Mouse (Mus musculus) limb, embryonic 11.5 days (tissue): ENCODE results near the gene Mmd. TPM values are rescaled to one million over a fixed set of nuclear protein-coding genes. Genes with fewer than 3 reads are reported as not detected.

Experiments
- ATAC-seq: fragments of 200-750 bp; cut with Nextera tagmentation; 2 replicates; pipeline ENCODE4 v1.8.0; 2017; ENCODE audit warnings: low read depth; ENCODE audit not compliant: insufficient number of reproducible peaks, low FRiP score, low TSS enrichment
- DNase-seq: peaks from one replicate; pipeline ENCODE4 v3.0.0-alpha.2; 2015; ENCODE audit warnings: low spot score
- H3K27ac ChIP-seq: fragments of 300-500 bp; sonication (generic); replicated peaks from 2 replicates; pipeline ENCODE4 v1.5.1; 2014; ENCODE audit warnings: low read depth, mild to moderate bottlenecking, low read length
- H3K27me3 ChIP-seq: fragments of 300-500 bp; sonication (generic); 2 replicates; pipeline ENCODE4 v1.6.1; 2014; ENCODE audit warnings: mild to moderate bottlenecking, low read length, mixed read lengths; ENCODE audit not compliant: control insufficient read depth, insufficient read depth
- H3K36me3 ChIP-seq: fragments of 300-500 bp; sonication (generic); 2 replicates; pipeline ENCODE4 v1.6.1; 2014; ENCODE audit warnings: mild to moderate bottlenecking, low read length, moderate library complexity, mixed read lengths; ENCODE audit not compliant: control insufficient read depth, insufficient read depth
- H3K4me1 ChIP-seq: fragments of 300-500 bp; sonication (generic); 2 replicates; pipeline ENCODE4 v1.6.1; 2014; ENCODE audit warnings: low read length, mixed read lengths; ENCODE audit not compliant: control insufficient read depth, insufficient read depth
- H3K4me2 ChIP-seq: fragments of 300-500 bp; sonication (generic); 2 replicates; pipeline ENCODE4 v1.6.1; 2014; ENCODE audit warnings: low read depth, mild to moderate bottlenecking, moderate library complexity; ENCODE audit not compliant: severe bottlenecking
- H3K4me3 ChIP-seq: fragments of 300-500 bp; sonication (generic); 2 replicates; pipeline ENCODE4 v1.5.1; 2014; ENCODE audit warnings: low read depth, low read length
- H3K9ac ChIP-seq: fragments of 300-500 bp; sonication (generic); 2 replicates; pipeline ENCODE4 v1.6.1; 2014; ENCODE audit warnings: mild to moderate bottlenecking, low read length
- H3K9me3 ChIP-seq: fragments of 300-500 bp; sonication (generic); 2 replicates; pipeline ENCODE4 v1.6.1; 2016; ENCODE audit warnings: low read length; ENCODE audit not compliant: control insufficient read depth
- WGBS: fragments of 180-500 bp; shearing (Covaris S2); extraction: QIAGEN DNeasy Blood & Tissue Kit; methylation state at CpG from one replicate; pipeline ENCODE4 v1.1.7; 2014; 5-methylcytosine and 5-hydroxymethylcytosine counted together
- polyA plus RNA-seq: library from polyadenylated mRNA; unstranded; fragments of >200 nt; fragmentation: Nextera tagmentation; extraction: Ambion mirVana; gene quantifications from 2 replicates; pipeline ENCODE4 v1.2.1, GENCODE M21; 2014

The Mmd gene
- polyA plus RNA-seq = 35.5 and 36.1 TPM in 2 replicates

- peak; percentile 96 for DNase-seq
- H3K9ac ChIP-seq = peak within 1 kb of the TSS; percentile 92
- ATAC-seq = peak; percentile 99
- no peaks in the 10 kb centered on the region for H3K27me3 ChIP-seq
- peak within 1 kb of the TSS; percentile 72 for H3K27ac ChIP-seq
- no peaks in the 10 kb centered on the region for H3K4me1 ChIP-seq
- peak within 1 kb of the TSS; percentile 62 for H3K4me2 ChIP-seq
- WGBS = under 1% methylated on average over 42 of the region's 51 CpGs
- no peaks in the 10 kb centered on the region for H3K9me3 ChIP-seq
- H3K36me3 ChIP-seq = no peaks in the 10 kb centered on the region
- peak within 1 kb of the TSS; percentile 80 for H3K4me3 ChIP-seq
Measured at GRCm38 (mm10) chr11:90249025-90249650, at the start of gene Mmd. TSS of gene Mmd (plus strand) at chr11:90249456.

- no peaks in the 10 kb centered on the region for H3K36me3 ChIP-seq
- H3K4me3 ChIP-seq = no peak overlapping the region
- no peaks in the 10 kb centered on the region for H3K27me3 ChIP-seq
- no peaks in the 10 kb centered on the region for H3K4me1 ChIP-seq
- no peak overlapping the region for H3K4me2 ChIP-seq
- no peak overlapping the region for H3K27ac ChIP-seq
- DNase-seq (no peak), ATAC-seq (no peak)
- 82% methylated on average over 2 of the region's 2 CpGs for WGBS
- H3K9me3 ChIP-seq = no peaks in the 10 kb centered on the region
- H3K9ac ChIP-seq = no peak overlapping the region
Measured at GRCm38 (mm10) chr11:90200826-90201225, 48.4 kb upstream of the Mmd start.

GRCm38 (mm10) chr11:90214246-90214645 lies 35.0 kb upstream of the Mmd start:
- Histone ChIP-seq H3K9ac (no peak overlapping the region), H3K27me3 (no peaks in the 10 kb centered on the region), H3K9me3 (no peaks in the 10 kb centered on the region), H3K36me3 (no peaks in the 10 kb centered on the region), H3K4me3 (no peak overlapping the region), H3K4me2 (no peak overlapping the region), H3K4me1 (no peaks in the 10 kb centered on the region), H3K27ac (no peak overlapping the region)
- no peak for ATAC-seq
- 84% methylated on average over 7 of the region's 7 CpGs for WGBS
- no peak for DNase-seq

- 64% methylated on average over 6 of the region's 6 CpGs for WGBS
- Histone ChIP-seq H3K27ac (no peak overlapping the region), H3K4me3 (no peak overlapping the region), H3K9ac (no peak overlapping the region), H3K9me3 (no peaks in the 10 kb centered on the region), H3K36me3 (no peaks in the 10 kb centered on the region), H3K4me1 (no peaks in the 10 kb centered on the region), H3K27me3 (no peaks in the 10 kb centered on the region), H3K4me2 (no peak overlapping the region)
- DNase-seq = no peak
- no peak for ATAC-seq
Measured at GRCm38 (mm10) chr11:90220022-90220645, 29.1 kb upstream of the Mmd start.

GRCm38 (mm10) chr11:90220750-90221149 lies 28.5 kb upstream of the Mmd start:
- H3K4me2 ChIP-seq = no peak overlapping the region
- DNase-seq (no peak), ATAC-seq (no peak)
- H3K4me3 ChIP-seq = no peak overlapping the region
- WGBS = 30% methylated on average over 2 of the region's 2 CpGs
- H3K27ac ChIP-seq = no peak overlapping the region
- H3K9me3 ChIP-seq = no peaks in the 10 kb centered on the region
- no peaks in the 10 kb centered on the region for H3K27me3 ChIP-seq
- H3K36me3 ChIP-seq = no peaks in the 10 kb centered on the region
- no peaks in the 10 kb centered on the region for H3K4me1 ChIP-seq
- no peak overlapping the region for H3K9ac ChIP-seq

- H3K36me3 ChIP-seq = no peaks in the 10 kb centered on the region
- 66% methylated on average over 11 of the region's 11 CpGs for WGBS
- ATAC-seq (no peak), DNase-seq (no peak)
- H3K9ac ChIP-seq = no peak overlapping the region
- no peaks in the 10 kb centered on the region for H3K4me1 ChIP-seq
- H3K9me3 ChIP-seq = no peaks in the 10 kb centered on the region
- no peak overlapping the region for H3K4me3 ChIP-seq
- no peaks in the 10 kb centered on the region for H3K27me3 ChIP-seq
- no peak overlapping the region for H3K27ac ChIP-seq
- no peak overlapping the region for H3K4me2 ChIP-seq
Measured at GRCm38 (mm10) chr11:90224914-90225470, 24.3 kb upstream of the Mmd start.

- 72% methylated on average over 12 of the region's 12 CpGs for whole genome bisulfite sequencing
- Histone ChIP-seq H3K9ac (no peak overlapping the region), H3K4me3 (no peak overlapping the region), H3K4me2 (no peak overlapping the region), H3K4me1 (no peaks in the 10 kb centered on the region), H3K36me3 (no peaks in the 10 kb centered on the region), H3K9me3 (no peaks in the 10 kb centered on the region), H3K27ac (no peak overlapping the region), H3K27me3 (no peaks in the 10 kb centered on the region)
- DNase-seq = no peak
- ATAC-seq = no peak
Measured at GRCm38 (mm10) chr11:90227000-90227922, 22.0 kb upstream of the Mmd start.

- Histone ChIP-seq H3K4me1 (no peaks in the 10 kb centered on the region), H3K4me3 (no peak overlapping the region), H3K36me3 (no peaks in the 10 kb centered on the region), H3K27me3 (no peaks in the 10 kb centered on the region), H3K9ac (no peak overlapping the region), H3K9me3 (no peaks in the 10 kb centered on the region), H3K27ac (no peak overlapping the region), H3K4me2 (no peak overlapping the region)
- DNase-seq (no peak), ATAC-seq (no peak)
- 79% methylated on average over 9 of the region's 9 CpGs for WGBS
Measured at GRCm38 (mm10) chr11:90228251-90228949, 20.9 kb upstream of the Mmd start.
